Mouse (Mus musculus): ENCODE data around the gene Asb4.
"Not testable (repeated sequence)": the region's sequence is repeated elsewhere in the genome, so short reads cannot be mapped to it uniquely, and the experiment has no call there.

Asb4 gene

GRCm38 (mm10) chr6:5383336-5384177, at the start of gene Asb4:
Gene Asb4 (plus strand): TSS chr6:5383386.
- no peak for DNase-seq

DNA sequence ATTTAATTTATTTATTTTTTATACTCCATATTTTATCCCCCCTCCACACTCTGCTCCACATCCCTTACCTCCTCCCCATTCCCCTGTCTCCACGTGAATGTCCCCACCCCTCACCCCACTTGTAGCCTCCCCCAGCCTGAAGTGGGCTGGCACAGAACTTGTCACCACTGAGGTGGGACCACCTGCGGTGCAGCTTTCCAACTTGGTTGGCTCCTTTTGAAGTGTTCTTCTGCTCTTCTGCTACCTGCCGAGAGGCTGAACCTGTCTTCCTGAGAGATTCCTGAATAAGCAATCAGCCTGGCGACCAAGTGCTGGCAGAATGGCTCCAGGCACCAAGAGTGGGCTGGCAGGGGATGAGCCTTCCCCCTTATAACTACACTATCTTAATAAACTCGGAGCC, 49.2 kb upstream of the Asb4 start:
- no peak for DNase-seq

- not testable (repeated sequence) for DNase-seq
Observed at GRCm38 (mm10) chr6:5336016-5336415, 47.2 kb upstream of the Asb4 start.

DNA sequence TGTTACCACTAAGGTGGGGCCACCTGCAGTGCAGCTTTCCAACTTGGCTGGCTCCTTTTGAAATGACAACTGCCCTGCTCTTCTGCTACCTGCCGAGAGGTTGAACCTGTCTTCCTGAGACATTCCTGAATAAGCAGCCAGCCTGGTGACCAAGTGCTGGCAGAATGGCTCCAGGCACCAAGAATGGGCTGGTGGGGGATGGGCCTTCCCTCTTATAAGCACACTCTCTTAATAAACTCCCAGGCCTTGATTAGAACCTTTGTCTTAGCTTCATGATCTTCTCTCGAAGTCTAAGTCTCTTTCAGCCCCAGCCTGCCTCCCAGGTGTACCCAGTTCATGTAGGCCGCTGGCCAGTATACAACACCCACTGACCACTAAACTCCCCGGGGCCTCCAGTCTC, 44.4 kb upstream of the Asb4 start:
- not testable (repeated sequence) for DNase-seq

- not testable (repeated sequence) for DNase-seq
Observed at GRCm38 (mm10) chr6:5339283-5339682, 43.9 kb upstream of the Asb4 start.

DNA sequence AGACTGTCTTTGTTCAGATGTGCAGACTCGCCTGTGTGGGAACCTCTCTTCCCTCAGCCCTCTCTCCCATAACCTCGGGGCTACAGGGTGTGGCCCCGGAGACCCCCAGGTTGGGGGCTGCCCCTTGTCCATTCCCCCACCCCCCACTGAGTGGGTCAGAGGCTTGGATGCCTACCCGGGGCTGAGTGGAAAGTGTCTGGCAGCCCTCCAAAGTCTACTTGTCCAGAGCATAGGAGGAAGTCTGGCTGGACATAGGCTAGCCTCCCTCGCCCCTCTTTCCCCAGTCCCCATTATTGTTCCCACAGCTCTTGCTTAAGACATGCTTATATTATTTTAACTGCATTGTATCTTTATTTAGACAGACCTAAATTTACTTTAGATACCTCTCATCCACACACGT, 38.9 kb upstream of the Asb4 start:
- no peak for DNase-seq

DNA sequence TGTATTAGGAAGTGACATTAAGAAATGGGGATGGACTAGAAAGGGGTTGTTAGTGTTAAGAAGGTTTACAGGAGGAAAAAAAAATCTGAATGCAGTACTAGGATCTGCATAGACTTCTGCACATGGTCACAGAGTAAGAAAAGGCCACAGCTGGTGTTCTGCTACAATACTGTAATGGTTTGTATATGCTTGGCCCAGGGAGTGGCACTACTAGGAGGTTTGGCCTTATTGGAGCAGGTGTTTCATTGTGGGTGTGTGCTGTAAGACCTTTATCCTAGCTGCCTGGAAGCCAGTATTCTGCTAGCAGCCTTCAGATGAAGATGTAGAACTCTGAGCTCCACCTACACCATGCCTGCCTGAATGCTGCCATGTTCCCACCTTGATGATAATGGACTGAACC, 25.3 kb upstream of the Asb4 start:
- no peak for DNase-seq

DNA sequence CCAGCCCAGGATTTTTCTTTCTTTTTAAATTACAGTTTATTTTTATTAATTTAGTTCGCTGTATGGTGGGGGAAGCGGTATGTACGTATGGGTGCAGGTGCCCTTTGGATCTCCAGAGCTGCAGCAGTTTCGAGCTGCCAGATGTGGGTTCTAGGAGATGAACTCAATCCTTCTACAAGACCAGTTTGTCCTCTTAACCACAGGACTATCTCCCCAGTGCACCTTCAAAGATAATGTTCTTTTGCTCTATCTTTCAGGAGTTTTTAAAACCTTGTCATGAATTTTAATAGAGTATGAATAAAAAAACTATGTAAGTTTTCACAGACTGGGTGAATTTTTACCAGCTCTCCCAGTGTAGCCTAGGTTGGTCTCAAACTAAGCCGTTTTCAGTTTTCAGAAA, 22.8 kb upstream of the Asb4 start:
- no peak for DNase-seq

DNA sequence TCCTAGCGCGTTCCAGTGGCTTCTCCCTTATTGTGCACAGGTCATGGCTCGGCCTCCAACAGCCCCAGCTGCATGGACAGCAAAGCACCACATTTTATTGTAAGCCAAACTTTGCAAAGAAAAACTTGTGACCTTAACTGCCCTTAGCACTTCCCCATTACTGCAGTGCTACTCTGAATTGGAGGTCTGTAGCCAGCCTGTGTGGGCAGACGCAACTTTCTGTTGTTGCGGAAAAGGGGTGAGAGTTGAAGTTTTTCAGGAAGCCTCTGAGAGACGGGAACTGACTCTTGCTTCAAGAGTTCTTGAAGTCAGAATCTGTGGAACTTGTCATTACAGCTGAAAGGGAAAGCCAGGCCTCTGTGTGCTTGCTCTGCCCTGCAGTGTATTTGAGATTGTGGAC, 21.2 kb upstream of the Asb4 start:
- DNase-seq = no peak

GRCm38 (mm10) chr6:5365845-5366244, 17.3 kb upstream of the Asb4 start:
- DNase-seq = no peak

DNA sequence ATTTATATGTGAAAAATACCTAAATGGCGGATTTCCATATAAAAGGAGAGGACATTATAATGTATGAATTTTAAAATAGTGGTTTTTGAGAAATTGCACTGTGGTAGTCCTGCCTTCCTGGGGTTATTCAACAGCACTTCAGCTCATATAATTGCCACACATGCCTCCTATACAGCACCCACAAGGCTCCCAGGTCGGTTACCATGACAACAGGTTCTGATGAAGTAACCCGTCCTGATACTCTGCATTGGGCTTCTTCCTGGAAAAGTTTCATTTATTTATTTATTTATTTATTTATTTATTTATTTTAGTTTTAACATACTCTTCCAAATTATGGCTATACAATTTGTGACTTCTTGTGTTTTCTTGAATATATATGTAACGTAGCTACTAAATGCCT, 6.3 kb upstream of the Asb4 start:
- DNase-seq = no peak

- DNase-seq = no peak
Observed at GRCm38 (mm10) chr6:5379048-5379447, 4.1 kb upstream of the Asb4 start.

GRCm38 (mm10) chr6:5379781-5380623, 3.2 kb upstream of the Asb4 start:
- peak; percentile 48 for DNase-seq

DNA sequence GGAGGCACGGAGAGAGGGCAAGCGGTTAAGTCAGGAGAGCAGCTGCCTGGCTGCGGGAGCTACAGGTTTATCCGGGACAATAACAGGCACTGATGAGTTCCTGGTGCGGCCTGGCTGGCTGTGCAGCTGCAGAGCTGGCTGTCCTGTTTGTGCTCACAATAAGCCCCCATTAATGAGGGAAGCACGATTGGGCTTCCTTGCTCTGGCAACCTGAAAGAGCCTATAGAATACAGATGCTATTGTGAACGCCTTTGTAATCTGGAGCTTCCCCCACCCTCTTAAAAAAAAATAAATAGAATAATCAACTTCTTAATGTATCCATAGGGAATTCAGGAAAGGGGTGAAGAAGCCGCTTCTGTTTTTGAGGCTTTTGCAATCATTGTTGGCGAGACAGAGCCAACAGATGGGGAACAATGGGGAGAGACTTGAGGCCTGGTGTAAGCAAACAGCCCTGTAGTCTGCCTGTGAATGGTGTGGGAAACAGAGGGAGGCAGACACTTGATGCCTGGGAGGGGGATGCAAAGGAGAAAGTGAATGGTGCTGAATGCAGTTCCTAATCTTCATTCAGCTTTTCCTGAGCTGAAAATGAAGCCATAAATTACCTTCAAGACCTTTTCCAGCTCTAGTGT, 2.4 kb upstream of the Asb4 start:
- no peak for DNase-seq

GRCm38 (mm10) chr6:5381918-5382582, 1.1 kb upstream of the Asb4 start:
- DNase-seq = no peak

- peak; percentile 86 for DNase-seq
Observed at GRCm38 (mm10) chr6:5382583-5383215, 487 bp upstream of the Asb4 start.

DNA sequence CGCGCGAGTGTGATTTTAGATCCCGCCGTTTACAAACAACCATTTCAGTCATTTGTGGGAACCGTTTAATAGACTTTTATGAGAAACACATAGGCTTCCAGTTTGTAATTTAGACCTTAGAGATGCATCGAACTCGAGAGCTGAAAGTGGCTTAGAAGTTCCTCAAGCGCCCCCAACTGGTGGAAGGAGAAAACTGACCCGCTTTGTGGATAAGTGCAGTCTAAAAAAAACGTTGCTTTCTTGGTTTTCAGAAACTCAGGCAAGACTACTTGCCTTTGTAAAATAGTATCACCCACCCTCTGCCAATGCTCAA, 948 bp downstream of the Asb4 start:
- DNase-seq = peak; percentile 75

- DNase-seq = no peak
Observed at GRCm38 (mm10) chr6:5385161-5385640, 2.0 kb downstream of the Asb4 start.

GRCm38 (mm10) chr6:5386486-5386885, 3.3 kb downstream of the Asb4 start:
- DNase-seq = no peak

DNA sequence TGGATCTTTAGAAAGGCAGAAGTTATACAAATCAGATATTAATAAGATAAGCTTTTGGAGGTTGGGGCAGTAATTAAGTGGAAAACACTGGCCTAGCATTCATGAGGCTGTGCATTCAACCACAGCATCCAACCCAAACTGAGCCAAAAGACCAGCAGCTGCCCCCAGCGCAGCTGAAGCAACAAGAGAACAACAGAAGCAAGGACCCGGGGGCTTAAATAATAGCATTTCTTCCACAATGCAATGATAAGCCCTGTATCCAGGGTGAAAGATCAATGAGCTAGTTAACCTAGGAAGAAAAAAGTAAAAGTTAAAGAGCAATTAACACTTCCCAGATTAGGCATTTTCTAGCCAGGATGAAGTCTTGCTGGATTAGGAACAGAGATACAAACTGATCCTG, 4.2 kb downstream of the Asb4 start:
- DNase-seq = no peak

GRCm38 (mm10) chr6:5390298-5390697, 7.1 kb downstream of the Asb4 start:
- DNase-seq = no peak

- no peak for DNase-seq
Observed at GRCm38 (mm10) chr6:5390952-5391351, 7.8 kb downstream of the Asb4 start.

DNA sequence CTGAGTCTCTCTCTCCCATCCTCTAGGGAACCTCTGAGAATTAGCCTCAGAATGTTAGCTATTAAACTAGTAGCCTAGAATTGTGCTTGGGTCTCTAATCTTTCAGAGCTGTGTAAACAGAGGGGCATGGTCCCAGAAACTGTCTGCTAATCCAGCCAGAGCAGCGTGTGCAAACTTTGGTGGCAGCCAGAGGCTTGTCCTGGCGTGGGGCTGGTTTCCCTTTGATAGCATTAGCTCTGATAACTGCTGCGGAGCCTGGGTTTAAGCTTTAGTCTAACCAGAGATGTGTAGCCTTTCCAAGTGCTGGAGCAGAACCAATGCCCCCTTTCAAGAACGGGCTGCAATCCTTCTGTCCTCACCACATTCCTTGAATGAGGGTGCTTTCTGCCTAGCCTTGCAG, 11.8 kb downstream of the Asb4 start:
- DNase-seq = no peak

All from right cerebral cortex, adult 18-20 months (tissue).